Mouse (Mus musculus) gastrocnemius, adult 8-10 months (tissue): ENCODE measurements at regions not wholly inside any gene's neighbourhood (a gene's known extent, or its start where the extent isn't known, plus 50 kb on each side); places are given as distances from the start of the nearest gene placed in this dataset.
"Not testable (repeated sequence)": the region's sequence is repeated elsewhere in the genome, so short reads cannot be mapped to it uniquely, and the experiment has no call there.

Source experiments
- DNase-seq, 2 experiments: peaks; one replicate each; pipeline ENCODE4 v3.0.0; 2022; ENCODE audit warnings: low spot score in 2 of 2

- DNase-seq, result no peak
Observed at GRCm38 (mm10) chr2:78427659-78428336, 440.1 kb upstream of the Ube2e3 start.

- no peak for DNase-seq
Observed at GRCm38 (mm10) chr2:78418561-78419338, 449.2 kb upstream of the Ube2e3 start.

- DNase-seq, result no peak
Observed at GRCm38 (mm10) chr2:78416574-78417109, 451.3 kb upstream of the Ube2e3 start.

- DNase-seq, result no peak
Observed at GRCm38 (mm10) chr2:78412985-78413384, 454.9 kb upstream of the Ube2e3 start.

GRCm38 (mm10) chr2:78403890-78404289 lies 457.7 kb upstream of the Cwc22 start:
- no peak for DNase-seq

- no peak for DNase-seq
Observed at GRCm38 (mm10) chr2:78399236-78399635, 453.1 kb upstream of the Cwc22 start.

- DNase-seq, result no peak
Observed at GRCm38 (mm10) chr2:78396924-78397323, 450.7 kb upstream of the Cwc22 start.

- DNase-seq, result no peak
Observed at GRCm38 (mm10) chr2:78393090-78393489, 446.9 kb upstream of the Cwc22 start.

- no peak for DNase-seq
Observed at GRCm38 (mm10) chr2:78392425-78392824, 446.2 kb upstream of the Cwc22 start.

GRCm38 (mm10) chr2:78388001-78388400 lies 441.8 kb upstream of the Cwc22 start:
- no peak for DNase-seq

- no peak for DNase-seq
Observed at GRCm38 (mm10) chr2:78381234-78381633, 435.1 kb upstream of the Cwc22 start.

- no peak for DNase-seq
Observed at GRCm38 (mm10) chr2:78331736-78332475, 385.7 kb upstream of the Cwc22 start.

GRCm38 (mm10) chr2:78326091-78326490 lies 379.9 kb upstream of the Cwc22 start:
- DNase-seq, result no peak

GRCm38 (mm10) chr2:78322216-78322965 lies 376.2 kb upstream of the Cwc22 start:
- no peak for DNase-seq

GRCm38 (mm10) chr2:78311766-78312491 lies 365.8 kb upstream of the Cwc22 start:
- DNase-seq, result no peak

GRCm38 (mm10) chr2:78309361-78309760 lies 363.2 kb upstream of the Cwc22 start:
- no peak for DNase-seq

GRCm38 (mm10) chr2:78306897-78307296 lies 360.7 kb upstream of the Cwc22 start:
- DNase-seq, result no peak

- no peak for DNase-seq
Observed at GRCm38 (mm10) chr2:78291665-78292064, 345.5 kb upstream of the Cwc22 start.

GRCm38 (mm10) chr2:78284806-78285205 lies 338.6 kb upstream of the Cwc22 start:
- no peak for DNase-seq

GRCm38 (mm10) chr2:78283605-78284004 lies 337.4 kb upstream of the Cwc22 start:
- no peak for DNase-seq

GRCm38 (mm10) chr2:78281846-78282245 lies 335.7 kb upstream of the Cwc22 start:
- DNase-seq, result not testable (repeated sequence)
